Mouse (Mus musculus) lung, embryonic 15.5 days (tissue): ENCODE results near the gene Hand1. TPM values are rescaled to one million over a fixed set of nuclear protein-coding genes. Genes with fewer than 3 reads are reported as not detected.

ENCODE experiments used
- ATAC-seq: fragments of 200-750 bp; cut with Nextera tagmentation; 2 replicates; pipeline ENCODE4 v1.8.0; 2017; ENCODE audit warnings: moderate number of reproducible peaks, borderline replicate concordance; ENCODE audit not compliant: low FRiP score, low TSS enrichment; ENCODE audit errors: extremely low read depth
- H3K27ac ChIP-seq: fragments of 300-500 bp; sonication (generic); 2 replicates; pipeline ENCODE4 v1.5.1; 2015; ENCODE audit warnings: moderate library complexity, mild to moderate bottlenecking, inconsistent platforms
- H3K27me3 ChIP-seq: fragments of 300-500 bp; sonication (generic); 2 replicates; pipeline ENCODE4 v1.6.1; 2015; ENCODE audit warnings: inconsistent platforms
- H3K36me3 ChIP-seq: fragments of 300-500 bp; sonication (generic); 2 replicates; pipeline ENCODE4 v1.6.1; 2015; ENCODE audit warnings: inconsistent platforms
- H3K4me1 ChIP-seq: fragments of 300-500 bp; sonication (generic); 2 replicates; pipeline ENCODE4 v1.6.1; 2015; ENCODE audit warnings: inconsistent platforms
- H3K4me2 ChIP-seq: fragments of 300-500 bp; sonication (generic); 2 replicates; pipeline ENCODE4 v1.6.1; 2015; ENCODE audit warnings: inconsistent platforms, mild to moderate bottlenecking, moderate library complexity
- H3K4me3 ChIP-seq: fragments of 300-500 bp; sonication (generic); 2 replicates; pipeline ENCODE4 v1.5.1; 2015; ENCODE audit warnings: mild to moderate bottlenecking, inconsistent platforms
- H3K9ac ChIP-seq: fragments of 300-500 bp; sonication (generic); 2 replicates; pipeline ENCODE4 v1.6.1; 2015; ENCODE audit warnings: inconsistent platforms
- H3K9me3 ChIP-seq: fragments of 300-500 bp; sonication (generic); 2 replicates; pipeline ENCODE4 v1.6.1; 2016; ENCODE audit warnings: inconsistent platforms
- WGBS: fragments of 180-500 bp; shearing (Covaris S2); methylation state at CpG from one replicate; pipeline ENCODE4 v1.1.7; 2015; 5-methylcytosine and 5-hydroxymethylcytosine counted together
- polyA plus RNA-seq: library from polyadenylated mRNA; unstranded; fragments of >200 nt; fragmentation: Nextera tagmentation; extraction: Ambion mirVana; gene quantifications from 2 replicates; pipeline ENCODE4 v1.2.1, GENCODE M21; 2015

Hand1 gene
- polyA plus RNA-seq, 1 experiment from 2014 or later: 0.36 TPM

DNA sequence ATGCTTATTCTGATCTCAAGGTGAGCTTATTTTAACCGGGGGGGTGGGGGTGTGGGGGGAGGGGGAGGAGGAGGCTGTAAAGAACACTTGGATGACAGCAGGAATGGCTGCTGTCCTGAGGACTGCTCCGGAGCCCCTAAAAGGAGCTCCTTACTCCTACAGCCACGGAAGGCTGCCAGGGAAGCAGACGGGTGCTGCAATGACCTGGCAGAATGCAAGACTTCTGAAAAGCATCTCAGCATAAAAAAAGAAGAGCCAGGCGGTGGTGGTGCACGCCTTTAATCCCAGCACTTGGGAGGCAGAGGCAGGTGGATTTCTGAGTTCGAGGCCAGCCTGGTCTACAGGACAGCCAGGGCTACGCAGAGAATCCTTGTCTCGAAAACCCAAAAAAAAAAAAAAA, 34.8 kb downstream of the Hand1 start:
- no peaks in the 10 kb centered on the region for H3K9me3 ChIP-seq
- 68% methylated on average over 9 of the region's 9 CpGs for WGBS
- no peak overlapping the region for H3K9ac ChIP-seq
- no peak overlapping the region for H3K27ac ChIP-seq
- no peaks in the 10 kb centered on the region for H3K36me3 ChIP-seq
- H3K4me1 ChIP-seq: peaks cover 21% of the 10 kb centered on the region
- H3K4me3 ChIP-seq: no peak overlapping the region
- no peak overlapping the region for H3K4me2 ChIP-seq
- ATAC-seq: no peak
- H3K27me3 ChIP-seq: no peaks in the 10 kb centered on the region

DNA sequence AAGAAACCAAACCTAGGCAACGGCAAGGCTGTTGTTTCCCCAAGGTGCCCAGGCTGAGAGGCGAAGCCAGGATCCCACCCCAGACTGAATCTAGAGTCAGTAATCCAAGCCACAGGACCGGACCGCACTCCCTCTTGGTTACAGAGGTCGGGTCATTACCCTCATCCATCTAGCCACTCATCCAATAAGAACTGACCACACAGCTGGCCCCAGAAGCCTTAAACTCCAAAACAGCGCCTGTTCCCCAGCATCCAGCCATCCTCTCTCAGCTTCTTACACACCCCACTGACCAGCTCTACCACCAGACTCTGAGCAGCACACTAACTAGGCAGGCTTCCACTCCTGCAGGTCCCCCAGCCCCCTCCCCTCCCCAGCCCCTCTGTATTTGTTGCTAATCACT, 37.5 kb downstream of the Hand1 start:
- Histone ChIP-seq H3K4me1 (peaks cover 5% of the 10 kb centered on the region), H3K36me3 (no peaks in the 10 kb centered on the region), H3K9ac (no peak overlapping the region), H3K4me3 (no peak overlapping the region), H3K27ac (no peak overlapping the region), H3K9me3 (no peaks in the 10 kb centered on the region), H3K27me3 (no peaks in the 10 kb centered on the region), H3K4me2 (no peak overlapping the region)
- 43% methylated on average over 6 of the region's 6 CpGs for WGBS
- ATAC-seq: no peak

GRCm38 (mm10) chr11:57790866-57791535, 41.6 kb downstream of the Hand1 start:
- no peak overlapping the region for H3K4me2 ChIP-seq
- no peak for ATAC-seq
- no peak overlapping the region for H3K27ac ChIP-seq
- no peak overlapping the region for H3K4me3 ChIP-seq
- 0 out of 2 replicates have a peak, but pooled peaks cover 2% of the 10 kb centered on the region for H3K4me1 ChIP-seq
- H3K9me3 ChIP-seq: no peaks in the 10 kb centered on the region
- no peaks in the 10 kb centered on the region for H3K27me3 ChIP-seq
- H3K9ac ChIP-seq: no peak overlapping the region
- H3K36me3 ChIP-seq: no peaks in the 10 kb centered on the region
- WGBS: 31% methylated on average over 21 of the region's 21 CpGs

GRCm38 (mm10) chr11:57787913-57788312, 44.7 kb downstream of the Hand1 start:
- ATAC-seq: no peak
- Histone ChIP-seq H3K27me3 (no peaks in the 10 kb centered on the region), H3K4me1 (no peaks in the 10 kb centered on the region), H3K36me3 (no peaks in the 10 kb centered on the region), H3K9me3 (no peaks in the 10 kb centered on the region), H3K27ac (no peak overlapping the region), H3K4me3 (no peak overlapping the region), H3K9ac (no peak overlapping the region), H3K4me2 (no peak overlapping the region)
- 36% methylated on average over 3 of the region's 3 CpGs for WGBS

GRCm38 (mm10) chr11:57786616-57787418, 45.8 kb downstream of the Hand1 start:
- Histone ChIP-seq H3K4me2 (no peak overlapping the region), H3K27me3 (no peaks in the 10 kb centered on the region), H3K36me3 (no peaks in the 10 kb centered on the region), H3K27ac (no peak overlapping the region), H3K4me3 (no peak overlapping the region), H3K4me1 (no peaks in the 10 kb centered on the region), H3K9me3 (no peaks in the 10 kb centered on the region), H3K9ac (no peak overlapping the region)
- 47% methylated on average over 18 of the region's 18 CpGs for WGBS
- ATAC-seq: no peak

DNA sequence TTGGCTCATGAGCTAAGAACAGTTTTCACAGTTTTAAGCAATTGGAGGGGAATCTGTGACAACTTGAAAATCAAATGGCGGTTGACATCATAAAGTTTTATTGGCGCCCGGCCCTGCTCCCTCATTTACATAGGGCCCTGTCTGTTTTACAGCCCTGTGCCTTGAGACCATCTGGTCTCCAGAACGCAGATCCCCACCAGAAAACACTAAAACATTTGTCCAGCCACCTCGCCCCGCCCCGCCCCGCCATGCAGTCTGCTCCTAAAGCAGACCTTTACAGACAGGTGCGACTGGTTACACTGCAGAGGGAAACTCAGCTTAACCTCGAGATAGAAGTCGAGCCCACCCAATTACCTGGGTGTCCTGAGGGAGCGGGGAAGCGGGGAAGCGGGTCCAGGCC, 52.8 kb downstream of the Hand1 start:
- no peaks in the 10 kb centered on the region for H3K9me3 ChIP-seq
- WGBS: 80% methylated on average over 14 of the region's 14 CpGs

More for the DNA sequence above, 52.8 kb downstream of the Hand1 start:
- H3K27me3 ChIP-seq: no peaks in the 10 kb centered on the region
- no peak overlapping the region for H3K4me2 ChIP-seq
- no peak overlapping the region for H3K4me3 ChIP-seq
- no peaks in the 10 kb centered on the region for H3K4me1 ChIP-seq
- H3K9ac ChIP-seq: no peak overlapping the region
- no peaks in the 10 kb centered on the region for H3K36me3 ChIP-seq
- ATAC-seq: no peak
- no peak overlapping the region for H3K27ac ChIP-seq

Other genes with a start within 250 kb of the Hand1 start
- 15.1 and 15.3 TPM in 2 replicates for gene Galnt10, start 187.4 kb downstream of the Hand1 start, polyA plus RNA-seq
- gene Sap30l, start 31.2 kb downstream of the Hand1 start, polyA plus RNA-seq: 10.4 and 11.6 TPM in 2 replicates
- gene Larp1, start 176.2 kb upstream of the Hand1 start, polyA plus RNA-seq: 19.0 and 19.5 TPM in 2 replicates